Mouse (Mus musculus): ENCODE measurements at regions not wholly inside any gene's neighbourhood (a gene's known extent, or its start where the extent isn't known, plus 50 kb on each side); places are given as distances from the start of the nearest gene placed in this dataset.

- no peak for DNase-seq (ENCODE audit: low spot score)
- no peaks in the 10 kb centered on the region for H3K27me3 ChIP-seq (ENCODE audit: insufficient read depth, poor library complexity, severe bottlenecking)
- 0 out of 2 replicates have a peak, but pooled peaks cover 3% of the 10 kb centered on the region for H3K4me1 ChIP-seq
- no peak overlapping the region for H3K27ac ChIP-seq
- 79% methylated on average over 11 of the region's 11 CpGs for WGBS
- H3K4me3 ChIP-seq: no peak overlapping the region
- H3K9me3 ChIP-seq: no peaks in the 10 kb centered on the region
- H3K36me3 ChIP-seq: no peaks in the 10 kb centered on the region
Measured at GRCm38 (mm10) chr5:91818195-91818594, 144.7 kb downstream of the Rchy1 start.

DNA sequence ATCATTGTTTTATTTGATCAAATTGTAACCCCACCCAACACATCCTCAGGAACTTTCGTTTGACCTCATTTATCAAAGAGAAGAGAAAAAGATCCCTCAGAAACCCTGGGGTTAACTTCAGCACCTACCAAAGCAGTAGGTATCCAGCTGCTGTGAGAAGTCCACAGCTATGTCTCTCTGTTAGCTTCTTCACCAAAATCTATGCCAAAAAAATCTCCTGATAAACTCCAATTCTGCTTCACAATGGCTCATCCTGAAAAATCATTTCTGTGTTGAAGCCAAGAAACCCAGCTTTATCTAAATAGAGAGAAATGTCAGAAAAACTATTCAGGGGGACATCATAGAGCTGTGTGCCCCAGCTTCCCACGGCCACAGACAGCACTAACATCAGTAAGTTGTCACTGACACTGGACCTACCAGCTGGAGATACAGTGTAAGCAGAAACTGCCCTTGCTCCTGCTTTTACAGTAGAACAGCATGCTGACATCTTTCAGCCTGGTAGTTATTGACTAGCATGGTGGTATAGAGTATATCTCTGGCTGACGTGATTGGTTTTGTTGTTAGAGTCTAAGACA is 146.4 kb downstream of the Rchy1 start:
- Histone ChIP-seq H3K27me3 (ENCODE audit: insufficient read depth, poor library complexity, severe bottlenecking) (no peaks in the 10 kb centered on the region), H3K36me3 (no peaks in the 10 kb centered on the region), H3K9me3 (no peaks in the 10 kb centered on the region), H3K4me3 (no peak overlapping the region), H3K27ac (no peak overlapping the region), H3K4me1 (0 out of 2 replicates have a peak, but pooled peaks cover 3% of the 10 kb centered on the region)
- no peak for DNase-seq (ENCODE audit: low spot score)
- 76% methylated on average over 3 of the region's 3 CpGs for whole genome bisulfite sequencing

GRCm38 (mm10) chr5:91814956-91815355 is 147.9 kb downstream of the Rchy1 start:
- WGBS: 73% methylated on average over 6 of the region's 6 CpGs
- H3K27ac ChIP-seq: no peak overlapping the region
- H3K36me3 ChIP-seq: no peaks in the 10 kb centered on the region
- H3K4me1 ChIP-seq: 0 out of 2 replicates have a peak, but pooled peaks cover 3% of the 10 kb centered on the region
- no peak overlapping the region for H3K4me3 ChIP-seq
- H3K9me3 ChIP-seq: no peaks in the 10 kb centered on the region
- DNase-seq (ENCODE audit: low spot score): no peak
- no peaks in the 10 kb centered on the region for H3K27me3 ChIP-seq (ENCODE audit: insufficient read depth, poor library complexity, severe bottlenecking)

GRCm38 (mm10) chr5:91814417-91814762 is 148.5 kb downstream of the Rchy1 start:
- Histone ChIP-seq H3K4me1 (0 out of 2 replicates have a peak, but pooled peaks cover 3% of the 10 kb centered on the region), H3K27ac (no peak overlapping the region), H3K27me3 (ENCODE audit: insufficient read depth, poor library complexity, severe bottlenecking) (no peaks in the 10 kb centered on the region), H3K9me3 (no peaks in the 10 kb centered on the region), H3K36me3 (no peaks in the 10 kb centered on the region), H3K4me3 (no peak overlapping the region)
- 41% methylated on average over 4 of the region's 4 CpGs for WGBS
- no peak for DNase-seq (ENCODE audit: low spot score)

GRCm38 (mm10) chr5:91813547-91814416 is 149.1 kb downstream of the Rchy1 start:
- WGBS: 54% methylated on average over 5 of the region's 5 CpGs
- Histone ChIP-seq H3K27ac (no peak overlapping the region), H3K4me1 (0 out of 2 replicates have a peak, but pooled peaks cover 3% of the 10 kb centered on the region), H3K36me3 (no peaks in the 10 kb centered on the region), H3K4me3 (no peak overlapping the region), H3K9me3 (no peaks in the 10 kb centered on the region), H3K27me3 (ENCODE audit: insufficient read depth, poor library complexity, severe bottlenecking) (no peaks in the 10 kb centered on the region)
- DNase-seq (ENCODE audit: low spot score): no peak

DNA sequence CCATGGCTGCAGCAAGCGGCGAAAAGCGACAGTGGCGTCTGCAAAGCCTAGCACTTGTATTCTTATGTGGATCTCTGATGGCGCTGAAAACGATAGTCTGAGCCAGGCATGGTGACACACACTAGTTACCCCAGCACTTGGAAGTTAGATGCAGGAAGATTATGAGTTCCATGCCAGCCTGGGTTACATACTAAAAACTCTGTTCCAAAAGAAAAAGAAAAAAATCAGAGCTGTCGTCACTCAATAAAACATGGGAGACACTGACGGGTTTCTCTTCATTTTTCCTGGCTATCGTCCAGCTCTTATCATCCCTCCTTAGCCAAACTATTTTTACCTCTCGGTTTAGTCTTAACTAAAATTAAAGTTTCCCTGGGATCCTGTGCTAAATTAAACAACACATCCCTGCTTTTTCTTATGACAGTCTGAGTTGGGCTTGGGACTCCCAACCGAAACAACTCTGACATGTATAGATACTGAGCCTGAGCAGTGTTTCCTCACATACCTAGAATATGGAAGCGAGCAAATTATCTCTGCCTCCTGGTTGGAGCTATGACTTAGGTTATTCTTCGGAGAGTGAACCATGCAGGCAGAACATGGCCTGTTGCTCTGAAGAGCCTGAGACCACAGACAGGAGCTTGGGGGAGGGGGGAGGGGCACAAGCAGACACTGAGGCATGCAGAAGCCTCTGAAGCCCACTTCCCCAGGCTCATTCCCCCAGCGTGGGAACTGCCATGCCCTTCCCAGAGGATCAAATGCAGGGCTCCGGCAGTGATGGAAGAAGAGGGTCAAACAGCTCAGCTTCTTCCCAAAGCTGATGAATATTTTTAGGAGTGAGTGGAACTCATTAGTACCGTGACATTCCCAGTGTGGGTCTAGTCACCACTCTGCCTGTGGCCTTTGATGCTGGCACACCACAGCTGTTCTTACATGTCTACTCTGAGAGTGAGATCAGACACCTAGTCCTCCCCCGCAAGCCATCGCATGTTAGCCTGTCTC is 155.5 kb downstream of the Rchy1 start:
- no peaks in the 10 kb centered on the region for H3K27me3 ChIP-seq (ENCODE audit: insufficient read depth, poor library complexity, severe bottlenecking)
- H3K4me3 ChIP-seq: peak overlapping the region; percentile 20; the same call in 1 of the 2 replicates
- peaks cover 13% of the 10 kb centered on the region for H3K4me1 ChIP-seq
- H3K27ac ChIP-seq: peak overlapping the region; percentile 37
- no peak for DNase-seq (ENCODE audit: low spot score)
- WGBS: 47% methylated on average over 18 of the region's 18 CpGs
- H3K9me3 ChIP-seq: no peaks in the 10 kb centered on the region
- no peaks in the 10 kb centered on the region for H3K36me3 ChIP-seq

DNA sequence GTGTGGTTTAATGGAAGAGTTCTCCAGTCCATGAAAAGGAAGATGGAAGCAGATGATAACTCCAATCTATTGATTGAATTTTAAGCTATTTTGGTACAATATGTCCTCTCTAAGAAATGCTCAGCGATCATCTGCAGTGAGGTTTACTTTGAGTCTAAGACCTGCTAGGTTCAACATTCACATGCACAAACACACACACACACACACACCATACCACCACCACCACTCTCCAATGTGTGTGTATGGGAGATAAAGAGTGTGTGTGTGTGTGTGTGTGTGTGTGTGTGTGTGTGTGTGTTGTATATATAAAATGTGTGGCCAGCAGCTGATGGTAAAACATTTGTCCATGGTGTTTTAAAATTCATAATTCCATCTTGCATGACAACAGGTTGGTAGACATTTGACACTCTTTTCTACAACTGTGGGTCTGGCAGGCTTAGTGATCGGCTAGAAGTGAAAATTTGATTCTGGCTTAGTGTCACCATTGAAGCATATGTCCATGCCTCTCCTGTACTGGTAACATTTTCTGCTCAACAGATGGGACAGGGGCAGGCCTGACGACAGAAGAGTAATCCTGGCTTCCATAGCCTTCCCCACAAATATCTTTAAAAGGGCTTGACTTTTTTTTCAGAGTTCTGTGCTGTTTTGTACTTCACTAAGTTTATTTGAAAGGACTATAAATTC is 161.4 kb downstream of the Rchy1 start:
- 93% methylated on average over 3 of the region's 3 CpGs for WGBS

GRCm38 (mm10) chr5:91797362-91797761 is 165.5 kb downstream of the Rchy1 start:
- WGBS: 87% methylated on average over 3 of the region's 3 CpGs
- Histone ChIP-seq H3K4me1 (no peaks in the 10 kb centered on the region), H3K27ac (no peak overlapping the region), H3K4me3 (no peak overlapping the region), H3K36me3 (no peaks in the 10 kb centered on the region), H3K27me3 (ENCODE audit: insufficient read depth, poor library complexity, severe bottlenecking) (no peaks in the 10 kb centered on the region), H3K9me3 (no peaks in the 10 kb centered on the region)
- no peak for DNase-seq (ENCODE audit: low spot score)

More for the DNA sequence above, 161.4 kb downstream of the Rchy1 start:
- Histone ChIP-seq H3K27me3 (ENCODE audit: insufficient read depth, poor library complexity, severe bottlenecking) (no peaks in the 10 kb centered on the region), H3K4me1 (no peaks in the 10 kb centered on the region), H3K27ac (no peak overlapping the region), H3K4me3 (no peak overlapping the region), H3K9me3 (no peaks in the 10 kb centered on the region), H3K36me3 (no peaks in the 10 kb centered on the region)
- no peak for DNase-seq (ENCODE audit: low spot score)

GRCm38 (mm10) chr5:91792732-91793131 is 170.1 kb downstream of the Rchy1 start:
- H3K36me3 ChIP-seq: no peaks in the 10 kb centered on the region
- no peaks in the 10 kb centered on the region for H3K9me3 ChIP-seq
- DNase-seq (ENCODE audit: low spot score): no peak
- no peaks in the 10 kb centered on the region for H3K4me1 ChIP-seq
- H3K4me3 ChIP-seq: no peak overlapping the region
- H3K27ac ChIP-seq: no peak overlapping the region
- H3K27me3 ChIP-seq (ENCODE audit: insufficient read depth, poor library complexity, severe bottlenecking): no peaks in the 10 kb centered on the region
- WGBS: 72% methylated on average over 6 of the region's 6 CpGs

DNA sequence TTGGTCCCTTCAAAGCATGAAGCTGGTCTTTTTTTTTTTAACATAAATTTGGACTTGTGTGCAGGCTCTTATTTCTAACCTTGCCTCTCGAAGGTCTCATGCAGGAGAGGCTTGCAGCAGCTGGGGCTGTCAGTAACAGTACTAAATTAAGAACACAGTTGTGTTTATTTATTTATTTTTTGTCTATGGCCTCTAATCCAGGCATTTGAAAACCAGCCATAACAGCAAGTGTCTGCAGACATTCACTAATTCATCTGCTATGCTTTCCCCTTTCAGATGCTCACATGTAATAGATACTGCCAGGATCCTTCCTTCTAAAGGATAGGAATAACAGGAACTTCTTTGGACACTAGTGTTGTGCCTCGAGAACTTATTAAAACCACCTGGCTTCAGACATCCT is 172.5 kb downstream of the Rchy1 start:
- WGBS: 47% methylated on average over 2 of the region's 2 CpGs
- Histone ChIP-seq H3K27ac (no peak overlapping the region), H3K27me3 (ENCODE audit: insufficient read depth, poor library complexity, severe bottlenecking) (no peaks in the 10 kb centered on the region), H3K4me3 (no peak overlapping the region), H3K9me3 (no peaks in the 10 kb centered on the region), H3K4me1 (no peaks in the 10 kb centered on the region), H3K36me3 (no peaks in the 10 kb centered on the region)
- no peak for DNase-seq (ENCODE audit: low spot score)

- WGBS: 85% methylated on average over 8 of the region's 8 CpGs
- H3K9me3 ChIP-seq: no peaks in the 10 kb centered on the region
- H3K4me1 ChIP-seq: no peaks in the 10 kb centered on the region
- no peaks in the 10 kb centered on the region for H3K27me3 ChIP-seq (ENCODE audit: insufficient read depth, poor library complexity, severe bottlenecking)
- no peak for DNase-seq (ENCODE audit: low spot score)
- no peak overlapping the region for H3K27ac ChIP-seq
- H3K4me3 ChIP-seq: no peak overlapping the region
- no peaks in the 10 kb centered on the region for H3K36me3 ChIP-seq
Measured at GRCm38 (mm10) chr5:91783966-91784365, 178.9 kb downstream of the Rchy1 start.

GRCm38 (mm10) chr5:91776971-91777370 is 185.9 kb downstream of the Rchy1 start:
- H3K27me3 ChIP-seq (ENCODE audit: insufficient read depth, poor library complexity, severe bottlenecking): no peaks in the 10 kb centered on the region
- DNase-seq (ENCODE audit: low spot score): no peak

More at GRCm38 (mm10) chr5:91776971-91777370, 185.9 kb downstream of the Rchy1 start:
- Histone ChIP-seq H3K36me3 (no peaks in the 10 kb centered on the region), H3K9me3 (no peaks in the 10 kb centered on the region), H3K4me3 (no peak overlapping the region), H3K4me1 (no peaks in the 10 kb centered on the region), H3K27ac (no peak overlapping the region)
